Mouse (Mus musculus) liver, embryonic 14.5 days (tissue): ENCODE data around the gene Hoxc12. TPM values are rescaled to one million over a fixed set of nuclear protein-coding genes. Genes with fewer than 3 reads are reported as not detected.

Source experiments
- ATAC-seq: fragments of 200-750 bp; cut with Nextera tagmentation; 2 replicates; pipeline ENCODE4 v1.8.0; 2017; ENCODE audit warnings: moderate number of reproducible peaks, mild to moderate bottlenecking, moderate library complexity; ENCODE audit not compliant: insufficient read depth
- DNase-seq, 3 experiments: peaks; one replicate each; pipeline ENCODE4 v3.0.0-alpha.2; 2012 to 2013; ENCODE audit warnings: low read depth in 3 of 3, low spot score in 3 of 3
- H3K27ac ChIP-seq: fragments of 300-500 bp; sonication (generic); 2 replicates; pipeline ENCODE4 v1.5.1; 2014; ENCODE audit warnings: moderate library complexity, mild to moderate bottlenecking, control low read depth, inconsistent platforms
- H3K27me3 ChIP-seq: fragments of 300-500 bp; sonication (generic); 2 replicates; pipeline ENCODE4 v1.6.1; 2014; ENCODE audit warnings: mild to moderate bottlenecking, low read length, moderate library complexity; ENCODE audit not compliant: control insufficient read depth, insufficient read depth
- H3K36me3 ChIP-seq: fragments of 300-500 bp; sonication (generic); replicated peaks from 2 replicates; pipeline ENCODE4 v1.6.1; 2014; ENCODE audit warnings: low read depth; ENCODE audit not compliant: control insufficient read depth, insufficient read depth
- H3K4me1 ChIP-seq, 2 experiments: fragments of 200-500 bp in 1 of 2; fragments of 300-500 bp in 1 of 2; sonication (generic) in 1 of 2; replicated peaks; 2 replicates each; pipeline ENCODE4 v1.6.1; 2012 to 2014; ENCODE audit warnings: antibody characterized with exemption in 1 of 2, inconsistent platforms in 1 of 2, low read length in 1 of 2; ENCODE audit not compliant: control insufficient read depth in 2 of 2, insufficient read depth in 2 of 2
- H3K4me2 ChIP-seq: fragments of 300-500 bp; sonication (generic); 2 replicates; pipeline ENCODE4 v1.6.1; 2014; ENCODE audit warnings: low read depth, mild to moderate bottlenecking, control low read depth, moderate library complexity
- H3K4me3 ChIP-seq, 2 experiments: fragments of 200-500 bp in 1 of 2; fragments of 300-500 bp in 1 of 2; sonication (generic) in 1 of 2; 2 replicates each; pipeline ENCODE4 v1.5.1; 2012 to 2014; ENCODE audit warnings: low read depth in 2 of 2, low read length in 2 of 2, mild to moderate bottlenecking in 2 of 2, control low read depth in 1 of 2, inconsistent platforms in 1 of 2, moderate library complexity in 1 of 2; ENCODE audit not compliant: insufficient read depth in 1 of 2
- H3K9ac ChIP-seq: fragments of 300-500 bp; sonication (generic); replicated peaks from 2 replicates; pipeline ENCODE4 v1.6.1; 2014; ENCODE audit warnings: mild to moderate bottlenecking, control low read depth, moderate library complexity
- H3K9me3 ChIP-seq: fragments of 300-500 bp; sonication (generic); 2 replicates; pipeline ENCODE4 v1.6.1; 2016; ENCODE audit warnings: low read length, mixed read lengths; ENCODE audit not compliant: control insufficient read depth
- CTCF ChIP-seq: IDR thresholded peaks from 2 replicates; pipeline ENCODE4 v1.5.1; 2016; ENCODE audit warnings: antibody characterized with exemption, low read depth, control low read depth
- EP300 ChIP-seq: IDR thresholded peaks from 2 replicates; pipeline ENCODE4 v1.6.1; 2016; ENCODE audit warnings: antibody characterized with exemption, low read depth
- WGBS: fragments of 180-500 bp; shearing (Covaris S2); extraction: QIAGEN DNeasy Blood & Tissue Kit; methylation state at CpG from one replicate; pipeline ENCODE4 v1.1.7; 2014; ENCODE audit not compliant: insufficient replicate concordance; 5-methylcytosine and 5-hydroxymethylcytosine counted together
- polyA plus RNA-seq, 2 experiments: library from polyadenylated mRNA; depleted of rRNA in 1 of 2; stranded (reverse) in 1 of 2; unstranded in 1 of 2; fragments of >200 nt; fragmentation: Nextera tagmentation in 1 of 2; extraction: Ambion mirVana in 1 of 2; gene quantifications; 2 replicates each; pipeline versions ENCODE4 v1.2.1 to v1.2.3; 2012 to 2014

Gene Hoxc12
- polyA plus RNA-seq, 2 experiments: not detected

GRCm38 (mm10) chr15:102965003-102965891 is 28.7 kb downstream of the Hoxc12 start:
- peaks cover 96% of the 10 kb centered on the region for H3K27me3 ChIP-seq
- DNase-seq: no peak

GRCm38 (mm10) chr15:102965892-102966775 is 29.6 kb downstream of the Hoxc12 start:
- TF ChIP-seq EP300: no peak
- peak; percentile 76 for TF ChIP-seq CTCF
- Histone ChIP-seq H3K4me1 (no peaks in the 10 kb centered on the region), H3K9me3 (no peaks in the 10 kb centered on the region), H3K27me3 (peaks cover 97% of the 10 kb centered on the region), H3K4me2 (no peak overlapping the region), H3K4me3 (no peak overlapping the region), H3K9ac (no peak overlapping the region), H3K27ac (no peak overlapping the region), H3K36me3 (no peaks in the 10 kb centered on the region)
- 3% methylated on average over 30 of the region's 30 CpGs for WGBS
- ATAC-seq (no peak), DNase-seq (peak; percentile 4 to 22 (median 7))

More at GRCm38 (mm10) chr15:102965003-102965891, 28.7 kb downstream of the Hoxc12 start:
- TF ChIP-seq EP300: no peak
- no peak for TF ChIP-seq CTCF
- Histone ChIP-seq H3K36me3 (no peaks in the 10 kb centered on the region), H3K4me3 (no peak overlapping the region), H3K9ac (no peak overlapping the region), H3K4me2 (no peak overlapping the region), H3K9me3 (no peaks in the 10 kb centered on the region), H3K4me1 (no peaks in the 10 kb centered on the region), H3K27ac (no peak overlapping the region)
- no peak for ATAC-seq
- WGBS: 4% methylated on average over 26 of the region's 26 CpGs

GRCm38 (mm10) chr15:102966776-102967311 is 30.3 kb downstream of the Hoxc12 start, which contains the start of gene Hoxc10:
Gene Hoxc10, plus strand, starts transcription at chr15:102966796.
- no peak within 1 kb of the TSS for H3K27ac ChIP-seq
- ATAC-seq (no peak), DNase-seq (no peak)
- WGBS: 3% methylated on average over 27 of the region's 27 CpGs
- no peak within 1 kb of the TSS for H3K9ac ChIP-seq
- no peaks in the 10 kb centered on the region for H3K9me3 ChIP-seq
- TF ChIP-seq CTCF (no peak), EP300 (no peak)
- no peaks in the 10 kb centered on the region for H3K4me1 ChIP-seq
- no peaks in the 10 kb centered on the region for H3K36me3 ChIP-seq
- no peak within 1 kb of the TSS for H3K4me3 ChIP-seq
- no peak within 1 kb of the TSS for H3K4me2 ChIP-seq
- peaks cover 97% of the 10 kb centered on the region for H3K27me3 ChIP-seq

GRCm38 (mm10) chr15:102967312-102967510 is 30.7 kb downstream of the Hoxc12 start, which contains the start of gene Hoxc5:
Gene Hoxc5, plus strand, starts transcription at chr15:102967443.
- H3K9ac ChIP-seq: no peak within 1 kb of the TSS
- no peak within 1 kb of the TSS for H3K4me2 ChIP-seq
- H3K36me3 ChIP-seq: no peaks in the 10 kb centered on the region
- H3K4me3 ChIP-seq: no peak within 1 kb of the TSS
- TF ChIP-seq EP300: no peak
- TF ChIP-seq CTCF: no peak
- H3K27ac ChIP-seq: no peak within 1 kb of the TSS
- H3K9me3 ChIP-seq: no peaks in the 10 kb centered on the region
- peaks cover 99% of the 10 kb centered on the region for H3K27me3 ChIP-seq
- no peak for DNase-seq
- WGBS: 3% methylated on average over 12 of the region's 12 CpGs
- ATAC-seq: no peak
- no peaks in the 10 kb centered on the region for H3K4me1 ChIP-seq
